Mouse (Mus musculus): Measurements from ENCODE around the gene Cdkl1.

Cdkl1 gene

DNA sequence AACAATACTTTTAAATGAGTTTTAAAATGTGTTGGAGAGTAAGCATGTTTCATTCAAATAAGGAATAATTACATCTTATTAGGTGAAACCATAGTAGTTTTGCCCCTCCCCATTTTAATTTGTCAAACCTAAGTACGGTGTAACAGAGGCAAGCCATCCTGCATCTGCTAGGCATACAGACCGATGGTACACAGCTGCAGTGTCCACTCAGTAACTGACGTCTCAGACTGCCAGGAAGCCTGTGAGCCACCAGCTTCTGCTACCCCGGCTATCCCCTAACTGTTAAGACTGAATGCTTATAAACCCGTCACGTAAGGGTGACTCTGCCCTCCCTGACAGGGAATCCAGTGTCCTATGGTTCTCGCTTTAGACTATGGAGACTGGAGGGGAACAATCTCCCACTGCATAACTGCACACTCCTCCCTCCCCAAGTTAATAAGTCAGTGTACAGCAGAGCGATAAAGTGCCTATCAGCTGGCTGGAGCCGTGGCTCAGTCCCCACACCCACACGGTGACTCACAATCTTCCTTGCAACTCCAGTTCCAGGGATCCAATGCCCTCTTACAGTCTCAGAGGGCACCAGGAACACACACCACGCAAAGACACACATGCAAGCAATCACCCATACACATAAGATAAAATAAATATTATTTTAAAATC, 86.1 kb downstream of the Cdkl1 start:
- in situ Hi-C loops (cut with MboI; ENCODE audit: low pct_unique_long_range_greater_than_20kb in 1 of 2, low sequenced_read_pairs in 2 of 2, unreplicated experiment in 1 of 2): no loop called here

DNA sequence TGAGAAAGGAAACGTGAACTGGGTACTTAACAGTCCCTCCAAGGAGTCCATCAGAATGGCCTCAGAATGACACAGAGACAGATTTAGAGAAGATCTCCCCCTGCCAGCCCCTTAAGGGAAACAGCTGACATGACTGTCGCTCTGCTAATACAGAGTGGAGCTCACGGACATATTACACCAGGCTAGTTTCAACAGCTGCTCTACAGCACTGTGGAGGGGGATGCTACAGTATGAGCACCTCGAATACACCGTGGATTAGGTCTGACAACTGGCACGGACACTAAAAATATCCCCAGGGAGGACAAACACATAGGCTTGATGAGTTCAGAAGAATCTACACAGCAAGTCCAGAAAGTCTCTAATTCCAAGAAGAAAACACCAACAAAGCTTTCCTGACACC, 92.7 kb downstream of the Cdkl1 start:
- in situ Hi-C loops (cut with MboI; ENCODE audit: low pct_unique_long_range_greater_than_20kb in 1 of 2, low sequenced_read_pairs in 2 of 2, unreplicated experiment in 1 of 2): loop anchor here in 1 of 2 experiments (25.0 kb wide), 1 partner anchor 336 kb away; the partner anchor contains the start of genes Arf6, Gm9887 and Nemf
